In genomic region chrX:162760115-162760942, GRCm38 (mm10) we compare ENCODE assay signal across 7 mouse cellular contexts. TPM values are rescaled to one million over a fixed set of nuclear protein-coding genes. Genes with fewer than 3 reads are reported as not detected.
DNase-seq lines count a peak whose midpoint lies in the region; ATAC-seq lines count a peak whose summit lies in the region.

Rbbp7 (plus strand) TSS chrX:162760402.

- peaks cover 9% of the 10 kb centered on the region for H3K4me1 ChIP-seq in embryonic facial prominence, embryonic 10.5 days
- no peaks in the 10 kb centered on the region for H3K4me1 ChIP-seq in limb, embryonic 11.5 days (ENCODE audit: control insufficient read depth, insufficient read depth, low read length)
- H3K4me1 ChIP-seq in midbrain, embryonic 14.5 days (ENCODE audit: control insufficient read depth, insufficient read depth, low read length), result peaks cover 6% of the 10 kb centered on the region; the same call in 1 of the 2 replicates

- H3K9ac ChIP-seq in limb, embryonic 11.5 days (ENCODE audit: low read length), result peak within 1 kb of the TSS; percentile 72
- H3K9ac ChIP-seq in midbrain, embryonic 14.5 days (replicated peaks; ENCODE audit: low read length), result peak within 1 kb of the TSS; percentile 58

- H3K36me3 ChIP-seq in embryonic facial prominence, embryonic 10.5 days (replicated peaks), result peaks cover 20% of the 10 kb centered on the region
- no peaks in the 10 kb centered on the region for H3K36me3 ChIP-seq in limb, embryonic 11.5 days (ENCODE audit: control insufficient read depth, insufficient read depth, low read length)
- no peaks in the 10 kb centered on the region for H3K36me3 ChIP-seq in midbrain, embryonic 14.5 days (ENCODE audit: control insufficient read depth, insufficient read depth, low read length)

- H3K4me3 ChIP-seq in embryonic facial prominence, embryonic 10.5 days, result peak within 1 kb of the TSS; percentile 75
- peak within 1 kb of the TSS; percentile 64 for H3K4me3 ChIP-seq in limb, embryonic 11.5 days (ENCODE audit: low read depth, low read length)
- peak within 1 kb of the TSS; percentile 53 for H3K4me3 ChIP-seq in midbrain, embryonic 14.5 days (replicated peaks; ENCODE audit: low read depth, low read length)

- H3K9me3 ChIP-seq in embryonic facial prominence, embryonic 10.5 days, result peaks cover 10% of the 10 kb centered on the region; the same call in 1 of the 2 replicates
- H3K9me3 ChIP-seq in limb, embryonic 11.5 days (ENCODE audit: control insufficient read depth, low read length), result no peaks in the 10 kb centered on the region
- no peaks in the 10 kb centered on the region for H3K9me3 ChIP-seq in midbrain, embryonic 14.5 days (ENCODE audit: control insufficient read depth, low read length)

- DNase-seq in adrenal gland, postnatal 10 days, result peak; percentile 93
- peak; percentile 94 for DNase-seq in embryonic facial prominence, embryonic 10.5 days (ENCODE audit: low spot score)
- peak; percentile 85 for DNase-seq in kidney, adult 18-20 months
- DNase-seq in limb, embryonic 11.5 days (ENCODE audit: low spot score), result peak; percentile 89
- DNase-seq in midbrain, embryonic 14.5 days, result peak; percentile 95
- peak; percentile 84 to 87 for DNase-seq in spleen, adult 18-20 months

- 18% methylated on average over 100 of the region's 100 CpGs for WGBS in embryonic facial prominence, embryonic 10.5 days
- WGBS in limb, embryonic 11.5 days, result 20% methylated on average over 77 of the region's 100 CpGs
- WGBS in midbrain, embryonic 14.5 days, result 24% methylated on average over 69 of the region's 100 CpGs

- peak within 1 kb of the TSS; percentile 95 for H3K27ac ChIP-seq in embryonic facial prominence, embryonic 10.5 days (replicated peaks)
- peak within 1 kb of the TSS; percentile 95 for H3K27ac ChIP-seq in limb, embryonic 11.5 days (replicated peaks; ENCODE audit: low read depth, low read length)
- H3K27ac ChIP-seq in midbrain, embryonic 14.5 days (replicated peaks; ENCODE audit: low read depth, low read length), result peak within 1 kb of the TSS; percentile 91

- H3K27me3 ChIP-seq in embryonic facial prominence, embryonic 10.5 days (replicated peaks; ENCODE audit: low read depth, poor library complexity, severe bottlenecking), result peaks cover 14% of the 10 kb centered on the region
- H3K27me3 ChIP-seq in limb, embryonic 11.5 days (ENCODE audit: control insufficient read depth, insufficient read depth, low read length), result no peaks in the 10 kb centered on the region
- H3K27me3 ChIP-seq in midbrain, embryonic 14.5 days (ENCODE audit: control insufficient read depth, insufficient read depth, low read length), result no peaks in the 10 kb centered on the region

- peak within 1 kb of the TSS; percentile 55 for H3K4me2 ChIP-seq in limb, embryonic 11.5 days (ENCODE audit: low read depth, severe bottlenecking)
- H3K4me2 ChIP-seq in midbrain, embryonic 14.5 days (ENCODE audit: low read length), result peak within 1 kb of the TSS; percentile 60

- peak; percentile 84 for ATAC-seq in granulocyte monocyte progenitor cell, adult 5-6 weeks (replicated peaks; ENCODE audit: poor library complexity, severe bottlenecking)
- ATAC-seq in limb, embryonic 11.5 days (ENCODE audit: insufficient number of reproducible peaks, low FRiP score, low TSS enrichment, low read depth), result peak; percentile 98
- ATAC-seq in midbrain, embryonic 14.5 days (ENCODE audit: low FRiP score, low TSS enrichment), result peak; percentile 97

RNA-seq across cellular contexts. Expression of gene Rbbp7, which starts in this region (rescaled TPM):
- 100 to 1,000 TPM; 174 to 178 TPM for total RNA-seq in adrenal gland, postnatal 10 days (2021)
- 414 and 415 TPM in 2 replicates for polyA plus RNA-seq in embryonic facial prominence, embryonic 10.5 days (2016; fragmentation: Nextera tagmentation; extraction: Ambion mirVana)
- total RNA-seq in granulocyte monocyte progenitor cell, adult 5-6 weeks (2014; fragmentation: Nextera tagmentation), result 185 and 255 TPM in 2 replicates
- total RNA-seq in granulocyte monocyte progenitor cell, adult 5-6 weeks (2017), result 276 and 296 TPM in 2 replicates
- polyA plus RNA-seq in limb, embryonic 11.5 days (2014; fragmentation: Nextera tagmentation; extraction: Ambion mirVana), result 430 and 436 TPM in 2 replicates
- polyA plus RNA-seq in midbrain, embryonic 14.5 days (2014; fragmentation: Nextera tagmentation; extraction: Ambion mirVana), result 192 and 214 TPM in 2 replicates

Comparison
In these comparisons a context has a peak if more than half of its experiments do, and no peak if none do; other contexts are left out.
1. Peak in every context shown above with its lines: DNase-seq, ATAC-seq, H3K4me3 ChIP-seq and H3K27ac ChIP-seq.